Mouse (Mus musculus): ENCODE measurements around the gene BC030499. TPM values are rescaled to one million over a fixed set of nuclear protein-coding genes. Genes with fewer than 3 reads are reported as not detected.

BC030499 gene
- 0.34 and 0.43 TPM in 2 replicates for polyA plus RNA-seq (2016; fragmentation: Nextera tagmentation; extraction: Ambion mirVana)

DNA sequence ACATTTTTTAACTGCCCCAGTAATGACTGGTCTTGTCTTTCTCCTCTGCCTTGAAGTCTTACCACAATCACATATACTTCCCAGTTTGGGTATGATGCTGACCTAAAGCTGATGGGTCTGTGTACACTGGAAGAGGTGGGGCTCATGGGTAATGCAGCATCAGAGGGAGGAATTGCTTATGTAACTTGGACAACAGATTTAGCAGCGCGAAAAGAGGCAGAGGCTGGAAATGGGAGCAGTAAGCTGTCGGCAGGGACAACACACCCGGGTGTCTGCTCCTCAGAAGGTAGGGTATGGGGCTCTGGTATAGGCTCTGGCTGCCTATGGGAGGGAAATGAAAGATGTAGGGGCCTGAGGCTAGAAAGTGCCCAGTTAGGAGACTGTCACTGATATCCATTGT, at the start of gene BC030499:
BC030499 (plus strand) TSS at position 188 of the 400 bp plus-strand sequence.
- Histone ChIP-seq H3K27ac (replicated peaks) (no peak within 1 kb of the TSS), H3K27me3 (ENCODE audit: low read depth, poor library complexity, severe bottlenecking) (no peaks in the 10 kb centered on the region), H3K36me3 (peaks cover 88% of the 10 kb centered on the region), H3K4me3 (no peak within 1 kb of the TSS), H3K9me3 (replicated peaks) (no peaks in the 10 kb centered on the region), H3K4me1 (no peaks in the 10 kb centered on the region)
- 94% methylated on average over 4 of the region's 4 CpGs for WGBS
- no peak for DNase-seq (ENCODE audit: low spot score)

DNA sequence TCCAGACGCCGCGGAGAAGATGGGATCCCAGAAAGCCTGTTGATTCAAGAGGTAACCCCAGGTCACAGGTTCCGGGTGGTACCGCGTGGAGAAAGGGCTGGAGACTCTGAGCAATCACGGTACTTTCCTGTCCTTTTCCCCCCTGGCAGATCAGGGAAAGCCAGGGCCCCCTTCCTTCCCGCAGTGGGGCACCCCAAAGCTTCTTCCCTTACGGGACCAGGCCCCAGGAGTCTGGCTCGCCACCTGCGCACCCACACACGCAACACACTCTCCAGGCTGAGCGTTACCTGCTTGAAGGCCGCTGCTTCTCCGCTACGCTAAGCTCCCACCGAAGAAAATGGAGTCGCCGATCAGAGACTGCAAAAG, 45.4 kb upstream of the BC030499 start:
- WGBS: under 1% methylated on average over 19 of the region's 19 CpGs
- Histone ChIP-seq H3K4me3 (peak overlapping the region; percentile 100), H3K4me1 (peaks cover 33% of the 10 kb centered on the region), H3K27ac (replicated peaks) (peak overlapping the region; percentile 91), H3K36me3 (peaks cover 24% of the 10 kb centered on the region), H3K9me3 (replicated peaks) (no peaks in the 10 kb centered on the region), H3K27me3 (ENCODE audit: low read depth, poor library complexity, severe bottlenecking) (no peaks in the 10 kb centered on the region)
- no peak for DNase-seq (ENCODE audit: low spot score)

DNA sequence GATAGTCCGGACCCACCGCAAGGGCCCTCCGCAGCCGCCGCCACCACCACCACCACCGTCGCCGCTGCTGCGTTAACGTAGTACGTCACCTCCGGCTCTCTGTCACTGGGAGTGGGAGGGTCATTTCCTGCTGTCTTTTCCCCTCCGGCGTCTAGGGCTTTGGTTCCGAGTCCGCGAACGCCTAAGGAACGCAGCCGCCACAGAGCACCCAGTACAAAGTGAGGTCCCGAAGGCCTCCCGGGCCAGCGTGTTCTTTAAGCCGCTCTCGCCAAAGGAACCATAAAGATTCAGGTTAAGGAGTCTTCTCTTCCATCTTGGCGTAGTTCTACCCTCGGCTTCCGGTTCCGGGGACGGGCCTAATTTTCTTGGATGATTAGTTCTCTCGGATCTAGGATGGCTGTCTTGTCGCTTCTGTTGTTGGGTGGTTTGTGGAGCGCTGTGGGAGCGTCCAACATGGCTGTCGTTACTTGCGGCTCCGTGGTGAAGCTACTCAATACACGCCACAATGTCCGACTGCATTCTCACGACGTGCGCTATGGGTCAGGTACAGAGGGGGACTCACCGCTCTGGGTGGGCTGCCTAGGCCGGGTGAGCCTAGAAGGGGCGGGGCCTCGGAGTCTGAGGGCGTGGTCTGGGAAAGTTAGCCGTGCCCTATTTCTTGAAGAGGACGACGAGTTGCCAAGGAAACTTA, 44.9 kb upstream of the BC030499 start, which contains the start of the genes Sdf2 and Supt6:
Sdf2 (plus strand) TSS at position 120 of the 691 bp plus-strand sequence.
Supt6 (minus strand) TSS at position 361 of the 691 bp plus-strand sequence.
- H3K4me3 ChIP-seq: peak within 1 kb of the TSS; percentile 100
- H3K27ac ChIP-seq (replicated peaks): peak within 1 kb of the TSS; percentile 91
- under 1% methylated on average over 50 of the region's 50 CpGs for WGBS
- peaks cover 33% of the 10 kb centered on the region for H3K4me1 ChIP-seq
- no peaks in the 10 kb centered on the region for H3K27me3 ChIP-seq (ENCODE audit: low read depth, poor library complexity, severe bottlenecking)
- no peaks in the 10 kb centered on the region for H3K9me3 ChIP-seq (replicated peaks)
- peak; percentile 95 for DNase-seq (ENCODE audit: low spot score)
- peaks cover 24% of the 10 kb centered on the region for H3K36me3 ChIP-seq

DNA sequence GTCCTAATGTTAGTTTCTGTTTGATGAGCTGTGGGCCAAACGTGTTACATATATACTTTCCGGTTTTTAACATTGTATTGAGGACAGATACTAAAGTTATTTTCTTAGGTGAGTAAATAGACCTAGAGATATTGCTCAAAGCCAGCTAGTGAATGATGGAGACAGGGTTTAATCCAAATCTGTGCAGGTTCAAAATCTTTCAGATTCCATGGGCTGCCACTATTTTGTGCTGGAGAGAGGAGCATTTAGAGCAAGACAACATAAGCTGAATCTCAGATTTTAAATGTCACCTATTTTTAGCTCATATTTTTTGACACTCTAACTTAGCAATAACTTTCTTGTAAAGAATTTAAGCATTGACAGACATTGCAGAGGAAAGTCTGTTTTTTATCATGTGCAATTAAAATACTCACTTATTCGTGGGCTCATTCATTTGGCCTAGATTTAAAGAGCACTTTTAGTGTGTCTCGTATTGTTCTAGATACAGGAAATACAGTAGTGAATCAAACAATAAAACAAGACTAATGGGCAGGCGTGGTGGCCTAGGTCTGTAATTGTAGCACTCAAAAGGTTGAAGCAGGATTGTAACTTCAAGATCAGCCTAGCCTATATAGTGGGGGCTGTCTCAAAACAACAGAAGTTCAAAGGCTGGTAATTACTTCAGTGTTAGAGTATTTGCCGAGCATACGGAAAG, 44.2 kb upstream of the BC030499 start:
- 0 out of 2 replicates have a peak overlapping the region, but pooled peaks have one; percentile 91 for H3K27ac ChIP-seq (replicated peaks)
- 58% methylated on average over 7 of the region's 7 CpGs for WGBS
- DNase-seq (ENCODE audit: low spot score): no peak

DNA sequence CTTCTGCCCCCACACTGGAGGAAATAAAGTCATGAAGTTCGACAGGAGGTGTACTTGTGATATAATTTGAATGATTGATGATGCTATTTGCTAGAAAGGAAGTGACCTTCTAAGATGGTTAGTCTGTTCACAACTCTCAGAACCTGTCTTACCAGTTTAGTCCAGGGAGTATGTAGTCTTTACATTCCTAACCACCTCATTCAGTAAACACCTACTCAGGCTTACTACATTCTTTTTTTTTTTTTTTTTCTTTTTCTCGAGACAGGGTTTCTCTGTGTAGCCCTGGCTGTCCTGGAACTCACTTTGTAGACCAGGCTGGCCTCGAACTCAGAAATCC, 43.7 kb upstream of the BC030499 start:
- H3K27me3 ChIP-seq (ENCODE audit: low read depth, poor library complexity, severe bottlenecking): no peaks in the 10 kb centered on the region
- 79% methylated on average over 3 of the region's 3 CpGs for WGBS
- DNase-seq (ENCODE audit: low spot score): no peak
- H3K4me1 ChIP-seq: peaks cover 33% of the 10 kb centered on the region
- H3K36me3 ChIP-seq: peaks cover 27% of the 10 kb centered on the region
- H3K9me3 ChIP-seq (replicated peaks): no peaks in the 10 kb centered on the region
- peak overlapping the region; percentile 100; the same call in 1 of the 2 replicates for H3K4me3 ChIP-seq
- H3K27ac ChIP-seq (replicated peaks): no peak overlapping the region

More for the DNA sequence above, 44.2 kb upstream of the BC030499 start:
- no peaks in the 10 kb centered on the region for H3K27me3 ChIP-seq (ENCODE audit: low read depth, poor library complexity, severe bottlenecking)
- peak overlapping the region; percentile 100 for H3K4me3 ChIP-seq
- H3K4me1 ChIP-seq: peaks cover 33% of the 10 kb centered on the region
- no peaks in the 10 kb centered on the region for H3K9me3 ChIP-seq (replicated peaks)
- H3K36me3 ChIP-seq: peaks cover 25% of the 10 kb centered on the region

DNA sequence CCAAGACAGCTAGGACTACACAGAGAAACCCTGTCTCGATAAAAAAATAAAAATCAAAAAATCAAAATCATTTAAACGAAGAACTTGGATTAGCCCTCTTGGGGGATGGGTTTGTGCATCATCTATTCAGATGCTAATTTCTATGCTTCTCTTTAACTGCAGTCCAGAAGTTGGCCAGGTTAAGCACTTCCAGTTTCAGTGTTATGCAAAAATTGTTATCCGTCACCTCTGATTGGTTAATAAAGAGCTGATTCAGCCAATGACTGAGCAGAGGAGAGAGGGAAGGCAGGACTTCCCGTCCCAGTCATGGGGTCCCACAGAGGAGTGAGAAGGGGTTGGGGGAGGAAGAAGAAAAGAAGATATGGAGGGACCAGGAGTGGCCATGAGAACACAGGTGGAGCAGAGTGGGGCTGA, 42.9 kb upstream of the BC030499 start:
- 64% methylated on average over 4 of the region's 4 CpGs for WGBS
- H3K36me3 ChIP-seq: peaks cover 31% of the 10 kb centered on the region
- no peaks in the 10 kb centered on the region for H3K9me3 ChIP-seq (replicated peaks)
- H3K27ac ChIP-seq (replicated peaks): no peak overlapping the region; the same call in 1 of the 2 replicates
- no peak for DNase-seq (ENCODE audit: low spot score)
- H3K27me3 ChIP-seq (ENCODE audit: low read depth, poor library complexity, severe bottlenecking): no peaks in the 10 kb centered on the region
- peaks cover 33% of the 10 kb centered on the region for H3K4me1 ChIP-seq
- peak overlapping the region; percentile 23; the same call in 1 of the 2 replicates for H3K4me3 ChIP-seq

DNA sequence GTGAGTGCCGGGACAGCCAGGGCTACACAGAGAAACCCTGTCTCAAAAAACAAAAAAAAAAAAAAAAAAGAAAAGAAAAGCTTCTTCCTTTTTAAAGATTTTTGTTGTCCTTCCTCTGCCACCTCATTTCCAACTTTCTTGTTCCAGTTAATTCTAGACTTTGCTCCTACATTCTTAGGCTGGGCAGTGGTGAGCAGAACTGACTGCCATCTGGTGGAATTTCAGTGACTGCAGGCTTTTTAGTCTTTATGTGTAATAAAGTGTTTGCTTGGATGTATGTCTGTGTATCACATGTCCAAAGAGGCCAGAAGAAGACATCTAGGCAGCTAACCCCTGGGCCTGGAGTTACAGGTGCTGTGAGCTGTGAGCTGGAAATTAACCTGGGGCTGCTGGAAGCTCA, 34.0 kb upstream of the BC030499 start:
- H3K27ac ChIP-seq (replicated peaks): no peak overlapping the region
- H3K36me3 ChIP-seq: peaks cover 39% of the 10 kb centered on the region
- DNase-seq (ENCODE audit: low spot score): no peak
- WGBS: 100% methylated on average over 1 of the region's 1 CpGs
- peaks cover 19% of the 10 kb centered on the region for H3K27me3 ChIP-seq (ENCODE audit: low read depth, poor library complexity, severe bottlenecking)
- no peak overlapping the region for H3K4me3 ChIP-seq
- H3K9me3 ChIP-seq (replicated peaks): no peaks in the 10 kb centered on the region
- no peaks in the 10 kb centered on the region for H3K4me1 ChIP-seq

DNA sequence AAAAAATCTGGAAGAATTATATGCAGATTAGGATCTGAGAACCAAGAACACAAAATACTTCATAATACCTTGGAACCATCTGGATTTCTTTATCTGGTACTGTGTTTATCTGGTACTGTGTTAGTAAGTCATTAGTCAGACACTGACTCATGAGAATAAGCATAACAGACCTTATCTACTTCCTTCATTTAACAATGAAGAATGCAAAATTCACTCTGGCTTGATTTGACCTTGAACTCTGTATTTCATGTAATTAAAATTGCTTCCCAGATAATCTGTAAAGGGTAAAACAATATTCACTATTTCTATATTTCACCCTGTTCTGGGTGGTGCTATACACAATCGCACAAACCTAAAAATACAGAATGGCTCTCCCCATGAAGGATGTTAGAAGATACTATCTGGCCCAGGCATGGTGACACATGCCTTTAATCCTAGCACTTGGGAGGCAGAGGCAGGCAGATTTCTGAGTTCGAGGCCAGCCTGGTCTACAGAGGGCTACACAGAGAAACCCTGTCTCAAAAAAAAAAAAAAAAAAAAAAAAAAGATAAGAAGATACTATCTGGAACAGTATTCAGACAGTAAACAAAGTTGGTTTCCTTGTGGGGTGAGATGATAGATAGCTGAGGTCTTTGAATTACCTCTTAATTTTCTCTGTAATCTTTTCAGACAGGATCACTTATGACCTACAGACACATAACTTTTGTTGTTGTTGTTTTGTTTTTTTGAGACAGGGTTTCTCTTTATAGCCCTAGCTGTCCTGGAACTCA, 30.0 kb upstream of the BC030499 start:
- peaks cover 19% of the 10 kb centered on the region for H3K27me3 ChIP-seq (ENCODE audit: low read depth, poor library complexity, severe bottlenecking)
- no peaks in the 10 kb centered on the region for H3K9me3 ChIP-seq (replicated peaks)
- peaks cover 30% of the 10 kb centered on the region for H3K36me3 ChIP-seq
- 94% methylated on average over 2 of the region's 2 CpGs for WGBS
- H3K4me1 ChIP-seq: peaks cover 14% of the 10 kb centered on the region
- no peak for DNase-seq (ENCODE audit: low spot score)
- peak overlapping the region; percentile 93 for H3K4me3 ChIP-seq
- H3K27ac ChIP-seq (replicated peaks): no peak overlapping the region

DNA sequence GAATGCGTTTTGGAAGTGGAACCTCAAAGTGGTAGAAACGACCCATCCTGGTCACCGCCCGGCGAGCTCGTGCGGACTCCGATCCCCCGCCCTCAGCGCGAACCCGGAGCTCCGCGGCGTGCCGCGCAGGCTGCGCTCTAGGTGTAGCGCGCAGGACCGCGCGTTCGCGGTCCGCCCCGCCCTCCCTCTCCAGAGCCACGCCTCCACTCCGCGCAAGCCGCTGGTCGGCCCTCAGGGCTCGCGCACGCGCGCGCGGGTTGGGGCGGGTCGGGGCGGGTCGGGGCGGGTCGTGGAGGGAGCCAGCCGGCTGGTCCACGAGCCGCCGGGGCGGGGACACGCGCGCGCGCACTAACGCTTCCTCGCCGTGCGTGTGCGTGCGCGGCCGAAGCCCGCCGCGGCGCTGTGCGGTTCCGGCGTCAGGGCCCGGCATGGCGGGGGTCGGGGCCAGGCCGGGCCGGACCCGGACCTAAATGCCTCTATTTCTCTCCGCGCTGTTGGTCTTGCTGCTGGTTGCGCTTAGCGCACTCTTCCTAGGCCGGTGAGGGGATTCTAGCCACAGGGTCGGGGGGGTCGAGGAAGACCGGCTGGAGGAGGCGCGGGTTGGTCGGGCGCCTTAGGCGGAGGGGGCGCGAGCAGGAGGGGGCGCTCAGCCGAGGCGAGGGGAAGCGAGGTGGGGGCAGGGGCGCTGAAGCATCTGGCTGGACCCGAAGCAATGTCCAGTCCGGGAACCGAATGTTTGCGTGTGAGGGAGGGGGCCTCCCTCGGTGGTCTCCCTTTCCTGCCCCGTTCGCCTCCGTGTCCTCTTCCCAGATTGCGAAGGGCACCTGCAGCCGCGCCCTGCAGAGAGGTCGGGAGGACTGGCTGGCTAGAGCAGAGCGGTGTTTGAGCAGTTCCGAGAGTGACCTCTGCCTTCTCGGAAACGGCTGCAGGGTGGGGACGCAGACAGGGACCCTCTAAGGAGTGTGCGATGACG, 29.0 kb upstream of the BC030499 start, which contains the start of gene 2610507B11Rik:
2610507B11Rik (plus strand) TSS at position 373 of the 973 bp plus-strand sequence.
- H3K4me3 ChIP-seq: peak within 1 kb of the TSS; percentile 93
- WGBS: under 1% methylated on average over 99 of the region's 115 CpGs

DNA sequence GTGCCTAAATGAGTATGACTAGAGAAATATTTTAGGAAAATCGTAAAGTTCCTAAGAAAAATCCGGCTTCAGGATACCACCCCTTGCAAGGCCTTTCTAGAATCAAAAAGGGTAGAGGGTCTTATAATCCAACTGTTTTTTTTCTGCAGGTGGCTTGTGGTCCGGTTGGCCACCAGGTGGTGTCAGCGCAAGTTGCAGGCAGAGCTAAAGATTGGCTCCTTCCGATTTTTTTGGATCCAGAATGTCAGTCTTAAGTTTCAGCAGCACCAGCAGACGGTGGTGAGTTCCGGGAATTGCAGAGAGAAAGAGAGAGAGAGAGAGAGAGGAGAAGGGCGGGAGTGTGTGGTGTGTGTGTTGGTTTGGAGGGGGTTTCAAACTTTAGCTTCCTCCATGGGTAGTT, 28.1 kb upstream of the BC030499 start:
- Histone ChIP-seq H3K4me3 (peak overlapping the region; percentile 93), H3K27me3 (ENCODE audit: low read depth, poor library complexity, severe bottlenecking) (peaks cover 19% of the 10 kb centered on the region), H3K9me3 (replicated peaks) (no peaks in the 10 kb centered on the region), H3K36me3 (peaks cover 45% of the 10 kb centered on the region), H3K27ac (replicated peaks) (no peak overlapping the region; the same call in 1 of the 2 replicates), H3K4me1 (peaks cover 14% of the 10 kb centered on the region)
- 7% methylated on average over 8 of the region's 8 CpGs for WGBS
- peak; percentile 64 for DNase-seq (ENCODE audit: low spot score)

More for the DNA sequence above, 29.0 kb upstream of the BC030499 start, which contains the start of gene 2610507B11Rik:
- Histone ChIP-seq H3K36me3 (peaks cover 36% of the 10 kb centered on the region), H3K9me3 (replicated peaks) (no peaks in the 10 kb centered on the region), H3K4me1 (peaks cover 14% of the 10 kb centered on the region), H3K27me3 (ENCODE audit: low read depth, poor library complexity, severe bottlenecking) (peaks cover 19% of the 10 kb centered on the region), H3K27ac (replicated peaks) (peak within 1 kb of the TSS; percentile 95)
- DNase-seq (ENCODE audit: low spot score): peak; percentile 93

DNA sequence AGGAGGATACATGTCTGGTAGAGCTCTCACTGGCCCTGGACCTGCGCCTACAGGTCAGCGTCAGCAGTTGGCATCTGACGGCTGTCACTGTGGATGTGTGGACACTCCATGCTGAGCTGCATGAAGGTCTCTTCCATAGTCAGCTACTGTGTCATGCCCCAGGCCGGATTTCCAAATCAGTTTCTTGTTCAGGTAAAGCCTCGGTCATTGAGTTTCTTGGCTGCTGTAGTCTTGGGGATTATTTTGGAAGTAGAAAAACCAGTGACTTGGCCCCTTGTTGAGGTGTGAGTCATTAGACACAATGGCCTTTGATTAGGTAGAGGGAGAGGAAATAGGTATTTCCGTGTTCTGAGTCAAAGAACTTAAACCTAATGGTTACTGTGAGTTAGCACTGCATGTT, 25.1 kb upstream of the BC030499 start:
- H3K27ac ChIP-seq (replicated peaks): no peak overlapping the region
- H3K27me3 ChIP-seq (ENCODE audit: low read depth, poor library complexity, severe bottlenecking): peaks cover 3% of the 10 kb centered on the region
- WGBS: 94% methylated on average over 6 of the region's 6 CpGs

More for the DNA sequence above, 25.1 kb upstream of the BC030499 start:
- H3K36me3 ChIP-seq: peaks cover 74% of the 10 kb centered on the region
- no peak for DNase-seq (ENCODE audit: low spot score)
- no peak overlapping the region for H3K4me3 ChIP-seq
- peaks cover 14% of the 10 kb centered on the region for H3K4me1 ChIP-seq
- no peaks in the 10 kb centered on the region for H3K9me3 ChIP-seq (replicated peaks)

Data from midbrain, embryonic 10.5 days (tissue).